Mouse (Mus musculus) kidney, adult 2 months (tissue): Measurements from ENCODE around the gene Tpi1. TPM values are rescaled to one million over a fixed set of nuclear protein-coding genes. Genes with fewer than 3 reads are reported as not detected.
A peak's percentile ranks its signal among the peaks of the same experiment; 100 is the strongest.

Experiments
- DNase-seq: peaks from one replicate; pipeline ENCODE4 v3.0.0; 2021
- H3K27ac ChIP-seq: fragments of 200-500 bp; 2 replicates; pipeline ENCODE4 v1.5.1; 2012; ENCODE audit warnings: low read depth, low read length, control low read depth, inconsistent platforms; ENCODE audit not compliant: insufficient read depth
- H3K27me3 ChIP-seq: fragments of 200-500 bp; replicated peaks from 2 replicates; pipeline ENCODE4 v1.6.1; 2012; ENCODE audit warnings: mild to moderate bottlenecking, moderate library complexity, low read length, inconsistent platforms; ENCODE audit not compliant: control insufficient read depth, insufficient read depth
- H3K36me3 ChIP-seq: fragments of 200-500 bp; 2 replicates; pipeline ENCODE4 v1.6.1; 2012; ENCODE audit warnings: mild to moderate bottlenecking, moderate library complexity, low read length, inconsistent platforms; ENCODE audit not compliant: control insufficient read depth, insufficient read depth
- H3K4me1 ChIP-seq: fragments of 200-500 bp; 2 replicates; pipeline ENCODE4 v1.6.1; 2011; ENCODE audit warnings: low read length; ENCODE audit not compliant: control insufficient read depth, insufficient read depth
- H3K4me3 ChIP-seq: fragments of 200-500 bp; 2 replicates; pipeline ENCODE4 v1.5.1; 2011; ENCODE audit warnings: mild to moderate bottlenecking, low read depth, low read length, control low read depth; ENCODE audit not compliant: insufficient read depth
- CTCF ChIP-seq: fragments of 200-500 bp; conservative IDR thresholded peaks from 2 replicates; pipeline ENCODE4 v1.5.1; 2011; ENCODE audit warnings: low read depth, mild to moderate bottlenecking, control low read depth, low read length, moderate library complexity, mixed read lengths; ENCODE audit not compliant: insufficient read depth, insufficient read length
- POLR2A ChIP-seq: fragments of 200-500 bp; IDR thresholded peaks from one replicate; pipeline ENCODE4 v1.6.1; 2011; ENCODE audit warnings: low read depth, low read length, control low read depth
- WGBS: fragments of 180-500 bp; shearing (Covaris S2); methylation state at CpG from one replicate; pipeline ENCODE4 v1.1.7; 2018; 5-methylcytosine and 5-hydroxymethylcytosine counted together
- polyA plus RNA-seq: library from polyadenylated mRNA; depleted of rRNA; stranded (reverse); fragments of >200 nt; gene quantifications from 2 replicates; pipeline ENCODE4 v1.2.3, GENCODE M21; 2012; rRNA removed

The Tpi1 gene
- polyA plus RNA-seq: 1,044 and 1,055 TPM in 2 replicates

- 1% methylated on average over 22 of the region's 22 CpGs for WGBS
- H3K4me3 ChIP-seq: peak within 1 kb of the TSS; percentile 84
- DNase-seq: peak; percentile 95
- TF ChIP-seq POLR2A (peak; percentile 97), CTCF (0 out of 2 replicates have a peak, but pooled peaks have one; percentile 1)
- H3K27me3 ChIP-seq: no peaks in the 10 kb centered on the region
- peaks cover 4% of the 10 kb centered on the region for H3K36me3 ChIP-seq
- peak within 1 kb of the TSS; percentile 49 for H3K27ac ChIP-seq
- peaks cover 16% of the 10 kb centered on the region for H3K4me1 ChIP-seq
Measured at GRCm38 (mm10) chr6:124813933-124814332, at the start of gene Tpi1. Gene Tpi1 (minus strand): TSS chr6:124814296.

GRCm38 (mm10) chr6:124863125-124863657 lies 49.1 kb upstream of the Tpi1 start:
- no peak for DNase-seq
- Histone ChIP-seq H3K36me3 (no peaks in the 10 kb centered on the region), H3K27ac (no peak overlapping the region), H3K4me3 (peak overlapping the region; percentile 55), H3K4me1 (no peaks in the 10 kb centered on the region), H3K27me3 (no peaks in the 10 kb centered on the region)
- no peak for TF ChIP-seq POLR2A
- 0% methylated on average over 11 of the region's 16 CpGs for WGBS

GRCm38 (mm10) chr6:124862406-124863124 lies 48.5 kb upstream of the Tpi1 start:
- peak overlapping the region; percentile 55; the same call in 1 of the 2 replicates for H3K4me3 ChIP-seq
- WGBS: 22% methylated on average over 8 of the region's 8 CpGs
- no peak for DNase-seq
- H3K27me3 ChIP-seq: no peaks in the 10 kb centered on the region
- H3K4me1 ChIP-seq: no peaks in the 10 kb centered on the region
- no peaks in the 10 kb centered on the region for H3K36me3 ChIP-seq
- TF ChIP-seq POLR2A (no peak), CTCF (no peak)
- H3K27ac ChIP-seq: no peak overlapping the region

GRCm38 (mm10) chr6:124861802-124862201 lies 47.7 kb upstream of the Tpi1 start:
- no peak for DNase-seq
- no peaks in the 10 kb centered on the region for H3K27me3 ChIP-seq
- no peaks in the 10 kb centered on the region for H3K36me3 ChIP-seq
- H3K4me1 ChIP-seq: no peaks in the 10 kb centered on the region
- H3K4me3 ChIP-seq: no peak overlapping the region
- no peak overlapping the region for H3K27ac ChIP-seq
- TF ChIP-seq POLR2A (no peak), CTCF (no peak)
- 32% methylated on average over 3 of the region's 3 CpGs for WGBS

GRCm38 (mm10) chr6:124861266-124861665 lies 47.2 kb upstream of the Tpi1 start:
- no peak for DNase-seq
- Histone ChIP-seq H3K27me3 (no peaks in the 10 kb centered on the region), H3K36me3 (no peaks in the 10 kb centered on the region), H3K27ac (no peak overlapping the region), H3K4me3 (no peak overlapping the region), H3K4me1 (no peaks in the 10 kb centered on the region)
- 86% methylated on average over 19 of the region's 19 CpGs for WGBS
- TF ChIP-seq CTCF: no peak
- TF ChIP-seq POLR2A: no peak

GRCm38 (mm10) chr6:124860511-124860910 lies 46.4 kb upstream of the Tpi1 start:
- Histone ChIP-seq H3K36me3 (no peaks in the 10 kb centered on the region), H3K27ac (no peak overlapping the region), H3K4me1 (no peaks in the 10 kb centered on the region), H3K4me3 (no peak overlapping the region), H3K27me3 (no peaks in the 10 kb centered on the region)
- 90% methylated on average over 9 of the region's 9 CpGs for WGBS
- no peak for DNase-seq
- TF ChIP-seq POLR2A: no peak
- TF ChIP-seq CTCF: no peak

GRCm38 (mm10) chr6:124859725-124860124 lies 45.6 kb upstream of the Tpi1 start:
- DNase-seq: peak; percentile 88
- Histone ChIP-seq H3K4me3 (no peak overlapping the region), H3K27me3 (no peaks in the 10 kb centered on the region), H3K4me1 (no peaks in the 10 kb centered on the region), H3K27ac (no peak overlapping the region), H3K36me3 (no peaks in the 10 kb centered on the region)
- peak; percentile 94 for TF ChIP-seq CTCF
- TF ChIP-seq POLR2A: no peak
- 11% methylated on average over 12 of the region's 12 CpGs for WGBS
